Mouse (Mus musculus) liver, embryonic 16.5 days (tissue): Measurements from ENCODE around the gene Pik3r6. TPM values are rescaled to one million over a fixed set of nuclear protein-coding genes. Genes with fewer than 3 reads are reported as not detected.

Experiments
- ATAC-seq: fragments of 200-750 bp; cut with Nextera tagmentation; 2 replicates; pipeline ENCODE4 v1.8.0; 2017; ENCODE audit warnings: low read depth, mild to moderate bottlenecking, moderate number of reproducible peaks, moderate library complexity
- H3K27ac ChIP-seq: fragments of 300-500 bp; sonication (generic); 2 replicates; pipeline ENCODE4 v1.5.1; 2014; ENCODE audit warnings: mild to moderate bottlenecking, low read length
- H3K27me3 ChIP-seq: fragments of 300-500 bp; sonication (generic); 2 replicates; pipeline ENCODE4 v1.6.1; 2014; ENCODE audit warnings: low read depth, low read length, mixed read lengths; ENCODE audit not compliant: control insufficient read depth, insufficient read depth
- H3K36me3 ChIP-seq: fragments of 300-500 bp; sonication (generic); 2 replicates; pipeline ENCODE4 v1.6.1; 2014; ENCODE audit warnings: mild to moderate bottlenecking; ENCODE audit not compliant: control insufficient read depth, insufficient read depth
- H3K4me1 ChIP-seq: fragments of 300-500 bp; sonication (generic); 2 replicates; pipeline ENCODE4 v1.6.1; 2014; ENCODE audit warnings: low read depth, low read length, mixed read lengths; ENCODE audit not compliant: control insufficient read depth
- H3K4me2 ChIP-seq: fragments of 300-500 bp; sonication (generic); 2 replicates; pipeline ENCODE4 v1.6.1; 2014; ENCODE audit warnings: low read depth, low read length, mixed read lengths
- H3K4me3 ChIP-seq: fragments of 300-500 bp; sonication (generic); 2 replicates; pipeline ENCODE4 v1.5.1; 2014; ENCODE audit warnings: low read depth, mild to moderate bottlenecking, low read length
- H3K9ac ChIP-seq: fragments of 300-500 bp; sonication (generic); 2 replicates; pipeline ENCODE4 v1.6.1; 2014; ENCODE audit warnings: low read depth, low read length
- H3K9me3 ChIP-seq: fragments of 300-500 bp; sonication (generic); replicated peaks from 2 replicates; pipeline ENCODE4 v1.6.1; 2016; ENCODE audit warnings: low read length; ENCODE audit not compliant: control insufficient read depth
- WGBS: fragments of 180-500 bp; shearing (Covaris S2); extraction: QIAGEN DNeasy Blood & Tissue Kit; methylation state at CpG from one replicate; pipeline ENCODE4 v1.1.7; 2014; ENCODE audit not compliant: insufficient replicate concordance; 5-methylcytosine and 5-hydroxymethylcytosine counted together
- polyA plus RNA-seq: library from polyadenylated mRNA; unstranded; fragments of >200 nt; fragmentation: Nextera tagmentation; extraction: Ambion mirVana; gene quantifications from 2 replicates; pipeline ENCODE4 v1.2.1, GENCODE M21; 2015

Pik3r6 gene
- polyA plus RNA-seq, 1 experiment from 2014 or later = 2.8 TPM

DNA sequence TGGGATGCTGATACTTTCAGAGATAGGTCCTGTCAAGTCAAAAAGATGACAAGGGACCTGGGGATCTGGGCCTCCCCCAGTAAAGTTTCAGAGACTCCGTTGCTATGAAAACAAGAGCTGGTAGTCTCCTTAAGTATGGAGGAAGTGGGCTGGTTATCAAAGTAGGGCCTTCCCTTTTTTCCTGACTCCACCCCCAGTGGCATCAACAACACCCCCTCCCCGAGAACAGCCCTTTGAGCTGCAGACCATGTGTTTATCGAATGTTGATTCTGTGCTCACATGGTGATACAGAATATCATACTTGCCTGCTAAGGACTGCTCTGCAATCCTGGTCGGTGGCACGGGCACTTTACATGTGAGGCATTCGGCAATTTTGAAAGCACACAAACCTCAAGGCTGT lies 19.6 kb upstream of the Pik3r6 start:
- Histone ChIP-seq H3K27ac (no peak overlapping the region), H3K9me3 (no peaks in the 10 kb centered on the region), H3K4me3 (no peak overlapping the region), H3K4me1 (no peaks in the 10 kb centered on the region), H3K36me3 (no peaks in the 10 kb centered on the region), H3K9ac (no peak overlapping the region), H3K4me2 (no peak overlapping the region), H3K27me3 (no peaks in the 10 kb centered on the region)
- WGBS = 26% methylated on average over 6 of the region's 6 CpGs
- ATAC-seq = no peak

- H3K36me3 ChIP-seq = no peaks in the 10 kb centered on the region
These were observed 18.4 kb upstream of the Pik3r6 start for GRCm38 (mm10) chr11:68484431-68484830.

DNA sequence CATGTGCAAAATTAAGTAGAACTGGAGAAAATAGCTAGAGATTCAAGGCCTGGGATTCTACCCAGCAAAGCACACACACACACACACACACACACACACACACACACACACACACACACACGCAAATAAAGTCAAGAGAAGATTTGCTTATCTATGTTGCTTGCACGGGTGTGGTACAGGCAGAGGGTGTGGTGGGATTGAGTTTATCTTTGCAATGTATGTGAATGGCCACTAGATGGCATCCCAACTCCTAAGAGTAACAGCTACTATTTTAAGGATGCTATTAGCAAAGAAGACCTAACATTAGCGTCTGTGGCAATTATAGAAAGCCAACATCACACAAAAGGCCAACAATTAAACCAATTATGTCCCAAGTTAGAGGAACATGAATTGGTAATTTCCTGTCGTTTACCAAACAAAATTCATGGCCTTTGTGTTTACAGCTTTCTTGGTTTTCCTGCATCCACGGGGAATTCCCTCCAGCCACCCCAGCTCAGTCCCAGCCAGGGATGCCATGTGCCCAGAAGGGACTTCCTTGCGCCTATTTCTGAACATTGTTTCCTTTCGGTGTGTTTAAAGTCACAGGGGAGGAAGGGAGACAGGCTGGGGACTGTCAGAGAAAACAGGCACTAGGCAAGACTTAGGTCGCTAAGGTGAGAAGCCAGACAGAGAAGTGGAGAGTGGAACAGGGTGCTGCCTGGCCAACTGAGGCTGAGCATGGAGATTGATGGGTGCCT lies 17.4 kb upstream of the Pik3r6 start:
- Histone ChIP-seq H3K9ac (no peak overlapping the region), H3K27ac (no peak overlapping the region), H3K36me3 (no peaks in the 10 kb centered on the region), H3K4me1 (no peaks in the 10 kb centered on the region), H3K27me3 (no peaks in the 10 kb centered on the region), H3K4me3 (no peak overlapping the region), H3K4me2 (no peak overlapping the region), H3K9me3 (no peaks in the 10 kb centered on the region)
- ATAC-seq = no peak
- WGBS = 25% methylated on average over 8 of the region's 8 CpGs

More at GRCm38 (mm10) chr11:68484431-68484830, 18.4 kb upstream of the Pik3r6 start:
- no peak overlapping the region for H3K4me2 ChIP-seq
- H3K9me3 ChIP-seq = no peaks in the 10 kb centered on the region
- ATAC-seq = no peak
- 66% methylated on average over 3 of the region's 3 CpGs for WGBS
- no peak overlapping the region for H3K9ac ChIP-seq
- H3K27me3 ChIP-seq = no peaks in the 10 kb centered on the region
- no peak overlapping the region for H3K27ac ChIP-seq
- H3K4me3 ChIP-seq = no peak overlapping the region
- H3K4me1 ChIP-seq = no peaks in the 10 kb centered on the region

- Histone ChIP-seq H3K4me1 (no peaks in the 10 kb centered on the region), H3K9me3 (no peaks in the 10 kb centered on the region), H3K9ac (no peak overlapping the region), H3K27ac (no peak overlapping the region), H3K4me3 (no peak overlapping the region), H3K4me2 (no peak overlapping the region), H3K27me3 (no peaks in the 10 kb centered on the region), H3K36me3 (no peaks in the 10 kb centered on the region)
- WGBS = 94% methylated on average over 3 of the region's 3 CpGs
- ATAC-seq = no peak
These were observed 16.7 kb upstream of the Pik3r6 start for GRCm38 (mm10) chr11:68486093-68486492.

DNA sequence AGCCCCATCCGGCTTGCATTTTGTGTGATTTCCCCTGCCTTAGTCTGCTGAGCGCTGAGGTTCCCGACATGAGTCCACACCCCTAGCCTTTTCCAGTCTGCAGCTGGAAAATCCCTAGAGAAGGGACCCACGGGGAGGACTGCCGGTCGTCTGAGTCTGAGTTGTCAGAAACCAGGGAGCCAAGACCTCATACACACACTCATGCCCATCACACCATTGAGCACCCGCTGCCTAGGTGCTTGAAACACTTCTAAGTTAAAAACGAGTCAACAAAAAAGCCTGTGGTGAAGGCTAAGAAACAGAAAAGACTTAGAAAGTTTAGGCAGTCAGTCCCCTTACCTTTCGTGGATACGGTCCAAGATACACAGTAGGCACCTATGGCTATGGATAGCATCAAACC lies 15.1 kb upstream of the Pik3r6 start:
- Histone ChIP-seq H3K4me3 (no peak overlapping the region), H3K27me3 (no peaks in the 10 kb centered on the region), H3K27ac (no peak overlapping the region), H3K9me3 (no peaks in the 10 kb centered on the region), H3K4me1 (no peaks in the 10 kb centered on the region), H3K4me2 (no peak overlapping the region), H3K9ac (no peak overlapping the region), H3K36me3 (no peaks in the 10 kb centered on the region)
- no peak for ATAC-seq
- WGBS = 67% methylated on average over 10 of the region's 10 CpGs

DNA sequence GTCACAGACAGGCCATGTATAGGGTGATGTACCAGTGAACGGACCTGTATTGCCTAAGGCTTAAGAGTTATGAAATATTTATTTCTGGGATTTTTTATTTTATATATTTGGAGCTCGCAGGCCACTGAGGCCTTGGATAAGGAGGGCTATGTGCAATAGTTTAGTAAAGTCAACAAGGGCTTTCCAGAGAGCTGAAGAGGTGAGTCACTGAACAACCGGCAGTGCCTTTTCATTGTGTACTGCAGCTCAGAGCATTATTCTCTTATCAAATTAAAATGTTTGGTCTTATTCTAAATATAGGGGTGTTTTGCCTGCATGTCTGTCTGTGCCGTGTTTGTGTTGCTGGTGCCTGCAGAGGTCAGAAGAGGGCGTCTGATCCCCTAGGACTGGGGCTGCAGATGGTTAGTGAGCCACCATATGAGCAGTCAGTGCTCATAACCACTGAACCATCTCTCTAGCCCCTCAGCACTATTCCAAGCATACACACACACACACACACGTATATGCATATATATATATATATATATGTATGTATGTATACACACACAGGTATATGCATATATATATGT lies 14.5 kb upstream of the Pik3r6 start:
- ATAC-seq = no peak
- Histone ChIP-seq H3K27ac (no peak overlapping the region), H3K9ac (no peak overlapping the region), H3K36me3 (no peaks in the 10 kb centered on the region), H3K4me3 (no peak overlapping the region), H3K27me3 (no peaks in the 10 kb centered on the region), H3K4me2 (no peak overlapping the region), H3K9me3 (no peaks in the 10 kb centered on the region), H3K4me1 (no peaks in the 10 kb centered on the region)
- WGBS = 52% methylated on average over 6 of the region's 6 CpGs

DNA sequence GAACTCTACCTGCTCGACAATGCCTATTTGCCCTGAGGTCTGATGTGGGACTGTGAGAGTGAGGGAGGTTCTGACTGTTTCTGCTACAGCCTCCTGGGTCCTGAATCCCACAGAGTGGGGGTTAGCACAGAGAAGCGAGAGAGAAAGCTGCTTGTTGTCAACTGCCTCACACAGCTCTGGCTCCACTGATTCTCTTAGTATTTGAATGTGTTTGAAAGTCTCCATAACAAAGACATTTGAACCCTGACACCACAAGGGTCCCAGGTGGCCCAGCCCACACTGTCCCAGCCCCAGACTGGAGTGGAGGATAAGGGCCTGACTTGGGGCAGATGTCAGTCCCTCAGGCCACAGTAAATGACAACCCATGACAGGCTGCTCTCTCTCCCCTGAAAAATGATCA lies 13.6 kb upstream of the Pik3r6 start:
- Histone ChIP-seq H3K27me3 (no peaks in the 10 kb centered on the region), H3K4me3 (no peak overlapping the region), H3K9me3 (no peaks in the 10 kb centered on the region), H3K27ac (no peak overlapping the region), H3K9ac (no peak overlapping the region), H3K4me2 (no peak overlapping the region), H3K4me1 (no peaks in the 10 kb centered on the region), H3K36me3 (no peaks in the 10 kb centered on the region)
- no peak for ATAC-seq
- WGBS = 50% methylated on average over 2 of the region's 2 CpGs

DNA sequence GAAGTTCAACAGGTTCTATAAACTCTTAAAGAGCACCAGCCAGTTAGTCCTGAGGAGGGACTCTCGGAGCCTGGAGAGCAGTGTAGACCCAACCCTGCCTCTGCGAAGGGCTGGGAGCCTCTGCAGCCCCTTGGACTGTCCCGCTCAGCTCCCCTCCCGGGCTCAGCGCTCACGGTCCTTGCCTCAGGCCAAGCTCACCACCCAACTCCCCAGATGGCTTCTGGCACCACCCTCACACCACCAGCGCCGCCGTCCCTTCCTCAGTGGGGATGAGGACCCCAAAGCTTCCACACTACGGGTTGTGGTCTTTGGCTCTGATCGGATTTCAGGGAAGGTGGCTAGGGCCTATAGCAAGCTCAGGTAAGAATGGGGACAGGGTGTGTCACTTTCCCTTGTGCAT lies 10.2 kb upstream of the Pik3r6 start:
- 78% methylated on average over 11 of the region's 11 CpGs for WGBS
- no peak overlapping the region for H3K4me2 ChIP-seq
- H3K27ac ChIP-seq = no peak overlapping the region
- H3K36me3 ChIP-seq = no peaks in the 10 kb centered on the region
- no peak overlapping the region for H3K4me3 ChIP-seq
- ATAC-seq = no peak
- H3K9me3 ChIP-seq = no peaks in the 10 kb centered on the region
- no peak overlapping the region for H3K9ac ChIP-seq
- H3K4me1 ChIP-seq = no peaks in the 10 kb centered on the region
- no peaks in the 10 kb centered on the region for H3K27me3 ChIP-seq

DNA sequence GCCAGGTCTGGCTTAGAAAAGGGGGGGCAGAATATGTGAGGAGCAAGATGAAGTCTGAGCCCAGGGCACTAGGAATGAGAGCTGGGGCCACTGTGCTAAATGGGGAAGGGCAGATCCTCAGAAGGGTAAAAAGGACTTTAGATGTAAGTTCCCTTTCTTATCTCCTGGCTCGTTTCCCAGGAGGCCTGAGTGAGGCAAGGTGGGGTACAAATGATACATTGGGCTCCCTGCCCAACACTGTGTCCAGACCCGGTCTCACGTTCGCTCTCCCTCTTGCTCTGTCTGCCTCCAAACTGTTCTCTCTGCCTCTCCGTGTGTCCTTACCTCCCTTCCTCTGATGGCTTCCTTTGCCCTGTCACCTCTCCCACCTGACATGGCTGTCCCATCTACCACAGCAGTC lies 9.1 kb upstream of the Pik3r6 start:
- WGBS = 60% methylated on average over 5 of the region's 5 CpGs
- Histone ChIP-seq H3K36me3 (no peaks in the 10 kb centered on the region), H3K9me3 (no peaks in the 10 kb centered on the region), H3K27me3 (no peaks in the 10 kb centered on the region), H3K27ac (no peak overlapping the region), H3K4me2 (no peak overlapping the region), H3K4me1 (no peaks in the 10 kb centered on the region), H3K4me3 (no peak overlapping the region), H3K9ac (no peak overlapping the region)
- no peak for ATAC-seq
